Mouse (Mus musculus): Measurements from ENCODE around the gene Krtap12-1. TPM values are rescaled to one million over a fixed set of nuclear protein-coding genes. Genes with fewer than 3 reads are reported as not detected.
A peak's percentile ranks its signal among the peaks of the same experiment; 100 is the strongest.
"Not testable (repeated sequence)": the region's sequence is repeated elsewhere in the genome, so short reads cannot be mapped to it uniquely, and the experiment has no call there.

Gene Krtap12-1
- polyA plus RNA-seq, 1 experiment from 2014 or later = not detected

- no peak overlapping the region for H3K4me2 ChIP-seq (ENCODE audit: low read depth, low read length)
- no peaks in the 10 kb centered on the region for H3K4me1 ChIP-seq (ENCODE audit: insufficient read depth)
- WGBS (ENCODE audit: insufficient replicate concordance) = 81% methylated on average over 1 of the region's 1 CpGs
- no peaks in the 10 kb centered on the region for H3K36me3 ChIP-seq (replicated peaks; ENCODE audit: insufficient read depth, low read length)
- no peak overlapping the region for H3K4me3 ChIP-seq (ENCODE audit: low read depth, low read length)
- H3K27ac ChIP-seq (ENCODE audit: low read depth) = no peak overlapping the region
- H3K9me3 ChIP-seq (ENCODE audit: low read length) = peaks cover 4% of the 10 kb centered on the region; the same call in 1 of the 2 replicates
- no peak for TF ChIP-seq CTCF (IDR thresholded peaks at IDR 0.05; ENCODE audit: low read depth)
- TF ChIP-seq EP300 (IDR thresholded peaks at IDR 0.05; ENCODE audit: low read depth) = no peak
- DNase-seq (no peak), ATAC-seq (no peak)
- no peak overlapping the region for H3K9ac ChIP-seq (replicated peaks)
- no peaks in the 10 kb centered on the region for H3K27me3 ChIP-seq (ENCODE audit: insufficient read depth, low read length)
Measured at GRCm38 (mm10) chr10:77735928-77736327, 15.5 kb downstream of the Krtap12-1 start.

- H3K9ac ChIP-seq (replicated peaks) = no peak overlapping the region
- H3K27ac ChIP-seq (ENCODE audit: low read depth) = no peak overlapping the region
- H3K36me3 ChIP-seq (replicated peaks; ENCODE audit: insufficient read depth, low read length) = no peaks in the 10 kb centered on the region
- no peak overlapping the region for H3K4me3 ChIP-seq (ENCODE audit: low read depth, low read length)
- peaks cover 4% of the 10 kb centered on the region; the same call in 1 of the 2 replicates for H3K9me3 ChIP-seq (ENCODE audit: low read length)
- no peak overlapping the region for H3K4me2 ChIP-seq (ENCODE audit: low read depth, low read length)
- 56% methylated on average over 4 of the region's 4 CpGs for WGBS (ENCODE audit: insufficient replicate concordance)
- no peak for DNase-seq
- ATAC-seq = no peak
- no peaks in the 10 kb centered on the region for H3K27me3 ChIP-seq (ENCODE audit: insufficient read depth, low read length)
- no peaks in the 10 kb centered on the region for H3K4me1 ChIP-seq (ENCODE audit: insufficient read depth)
- TF ChIP-seq CTCF (IDR thresholded peaks at IDR 0.05; ENCODE audit: low read depth) (no peak), EP300 (IDR thresholded peaks at IDR 0.05; ENCODE audit: low read depth) (no peak)
Measured at GRCm38 (mm10) chr10:77738929-77739328, 18.5 kb downstream of the Krtap12-1 start.

GRCm38 (mm10) chr10:77741924-77742688 is 21.7 kb downstream of the Krtap12-1 start, which contains the start of gene Gm18596:
Gm18596 (minus strand) TSS chr10:77742638.
- H3K4me1 ChIP-seq (ENCODE audit: insufficient read depth); H3K4me3 ChIP-seq (ENCODE audit: low read depth, low read length); H3K36me3 ChIP-seq (replicated peaks; ENCODE audit: insufficient read depth, low read length); ATAC-seq; H3K27ac ChIP-seq (ENCODE audit: low read depth); H3K27me3 ChIP-seq (ENCODE audit: insufficient read depth, low read length); DNase-seq; H3K4me2 ChIP-seq (ENCODE audit: low read depth, low read length); H3K9me3 ChIP-seq (ENCODE audit: low read length); H3K9ac ChIP-seq (replicated peaks): not testable (repeated sequence)
- WGBS (ENCODE audit: insufficient replicate concordance) = 56% methylated on average over 4 of the region's 5 CpGs

- not testable (repeated sequence) for H3K27me3 ChIP-seq (ENCODE audit: insufficient read depth, low read length); H3K4me3 ChIP-seq (ENCODE audit: low read depth, low read length); H3K4me2 ChIP-seq (ENCODE audit: low read depth, low read length); H3K36me3 ChIP-seq (replicated peaks; ENCODE audit: insufficient read depth, low read length); ATAC-seq; H3K4me1 ChIP-seq (ENCODE audit: insufficient read depth); H3K9me3 ChIP-seq (ENCODE audit: low read length); H3K27ac ChIP-seq (ENCODE audit: low read depth); DNase-seq; H3K9ac ChIP-seq (replicated peaks)
- 64% methylated on average over 1 of the region's 1 CpGs for WGBS (ENCODE audit: insufficient replicate concordance)
Measured at GRCm38 (mm10) chr10:77750686-77751085, 30.3 kb downstream of the Krtap12-1 start.

- not testable (repeated sequence) for ATAC-seq; H3K4me3 ChIP-seq (ENCODE audit: low read depth, low read length); DNase-seq; H3K9ac ChIP-seq (replicated peaks); H3K4me2 ChIP-seq (ENCODE audit: low read depth, low read length); H3K9me3 ChIP-seq (ENCODE audit: low read length); H3K4me1 ChIP-seq (ENCODE audit: insufficient read depth); H3K27me3 ChIP-seq (ENCODE audit: insufficient read depth, low read length); H3K27ac ChIP-seq (ENCODE audit: low read depth); H3K36me3 ChIP-seq (replicated peaks; ENCODE audit: insufficient read depth, low read length)
- WGBS (ENCODE audit: insufficient replicate concordance) = 33% methylated on average over 1 of the region's 1 CpGs
Measured at GRCm38 (mm10) chr10:77751254-77751653, 30.9 kb downstream of the Krtap12-1 start, which contains the start of gene Gm9736. Gm9736 (minus strand) TSS chr10:77751354.

- not testable (repeated sequence) for H3K27ac ChIP-seq (ENCODE audit: low read depth); H3K4me1 ChIP-seq (ENCODE audit: insufficient read depth); H3K27me3 ChIP-seq (ENCODE audit: insufficient read depth, low read length); H3K9ac ChIP-seq (replicated peaks); H3K9me3 ChIP-seq (ENCODE audit: low read length); H3K36me3 ChIP-seq (replicated peaks; ENCODE audit: insufficient read depth, low read length); ATAC-seq; H3K4me2 ChIP-seq (ENCODE audit: low read depth, low read length); DNase-seq; H3K4me3 ChIP-seq (ENCODE audit: low read depth, low read length)
- 47% methylated on average over 3 of the region's 3 CpGs for WGBS (ENCODE audit: insufficient replicate concordance)
- peak; percentile 17; the same call in 1 of the 2 replicates for TF ChIP-seq CTCF (IDR thresholded peaks at IDR 0.05; ENCODE audit: low read depth)
Measured at GRCm38 (mm10) chr10:77752312-77752711, 31.9 kb downstream of the Krtap12-1 start.

GRCm38 (mm10) chr10:77753448-77753847 is 33.0 kb downstream of the Krtap12-1 start:
- Histone ChIP-seq H3K36me3 (replicated peaks; ENCODE audit: insufficient read depth, low read length) (no peaks in the 10 kb centered on the region), H3K4me2 (ENCODE audit: low read depth, low read length) (no peak overlapping the region), H3K4me1 (ENCODE audit: insufficient read depth) (no peaks in the 10 kb centered on the region), H3K9me3 (ENCODE audit: low read length) (no peaks in the 10 kb centered on the region), H3K9ac (replicated peaks) (no peak overlapping the region), H3K27me3 (ENCODE audit: insufficient read depth, low read length) (no peaks in the 10 kb centered on the region), H3K4me3 (ENCODE audit: low read depth, low read length) (no peak overlapping the region), H3K27ac (ENCODE audit: low read depth) (no peak overlapping the region)
- TF ChIP-seq EP300 (IDR thresholded peaks at IDR 0.05; ENCODE audit: low read depth) (no peak), CTCF (IDR thresholded peaks at IDR 0.05; ENCODE audit: low read depth) (peak; percentile 29)
- no peak for DNase-seq
- no peak for ATAC-seq

- H3K27ac ChIP-seq (ENCODE audit: low read depth); H3K9me3 ChIP-seq (ENCODE audit: low read length); H3K4me1 ChIP-seq (ENCODE audit: insufficient read depth); DNase-seq; H3K27me3 ChIP-seq (ENCODE audit: insufficient read depth, low read length); H3K9ac ChIP-seq (replicated peaks); H3K4me3 ChIP-seq (ENCODE audit: low read depth, low read length); ATAC-seq; H3K4me2 ChIP-seq (ENCODE audit: low read depth, low read length); H3K36me3 ChIP-seq (replicated peaks; ENCODE audit: insufficient read depth, low read length): not testable (repeated sequence)
- 80% methylated on average over 1 of the region's 1 CpGs for WGBS (ENCODE audit: insufficient replicate concordance)
Measured at GRCm38 (mm10) chr10:77759582-77759981, 39.2 kb downstream of the Krtap12-1 start, which contains the start of gene Gm3233. Gm3233 (minus strand) TSS chr10:77759682.
